Mouse (Mus musculus) embryonic fibroblast, embryonic 13.5 days (primary cell): ENCODE results near the gene Lrrc75b.

Experiments
- CTCF ChIP-seq: IDR thresholded peaks from 2 replicates; pipeline ENCODE4 v1.5.1; 2011; ENCODE audit warnings: mild to moderate bottlenecking, control low read depth, low read length, moderate library complexity, borderline replicate concordance; ENCODE audit not compliant: insufficient read depth
- POLR2A ChIP-seq: IDR thresholded peaks from 2 replicates; pipeline ENCODE4 v1.6.1; 2011; ENCODE audit warnings: low read depth, mild to moderate bottlenecking, control low read depth, low read length, moderate library complexity

DNA sequence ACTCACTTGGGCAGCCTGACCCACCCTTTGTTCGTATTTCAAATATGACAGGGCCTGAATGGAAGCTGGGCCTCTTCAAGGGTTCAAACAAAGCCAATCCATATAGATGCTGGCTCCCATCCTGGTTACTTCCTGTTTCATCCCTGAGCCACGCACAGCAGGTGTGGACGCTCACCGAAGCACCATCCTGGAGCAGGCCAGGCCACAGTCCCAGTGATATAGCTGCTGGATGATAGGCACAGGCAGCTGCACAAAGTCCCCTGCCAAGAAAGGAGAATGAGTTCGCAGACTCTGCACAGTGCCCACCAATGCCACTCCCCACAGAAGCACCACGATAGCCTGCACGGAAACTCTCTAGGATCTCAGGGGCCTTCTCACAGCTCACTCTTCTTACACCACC, 48.2 kb downstream of the Lrrc75b start:
- TF ChIP-seq POLR2A: no peak
- no peak for TF ChIP-seq CTCF
